Mouse (Mus musculus) heart, postnatal 0 days (tissue): ENCODE results near the gene Snrpn.

Source experiments
- CTCF ChIP-seq: IDR thresholded peaks from 2 replicates; pipeline ENCODE4 v1.5.1; 2016; ENCODE audit warnings: antibody characterized with exemption, control low read depth, low read depth
- EP300 ChIP-seq: IDR thresholded peaks from 2 replicates; pipeline ENCODE4 v1.6.1; 2016; ENCODE audit warnings: antibody characterized with exemption, low read depth

DNA sequence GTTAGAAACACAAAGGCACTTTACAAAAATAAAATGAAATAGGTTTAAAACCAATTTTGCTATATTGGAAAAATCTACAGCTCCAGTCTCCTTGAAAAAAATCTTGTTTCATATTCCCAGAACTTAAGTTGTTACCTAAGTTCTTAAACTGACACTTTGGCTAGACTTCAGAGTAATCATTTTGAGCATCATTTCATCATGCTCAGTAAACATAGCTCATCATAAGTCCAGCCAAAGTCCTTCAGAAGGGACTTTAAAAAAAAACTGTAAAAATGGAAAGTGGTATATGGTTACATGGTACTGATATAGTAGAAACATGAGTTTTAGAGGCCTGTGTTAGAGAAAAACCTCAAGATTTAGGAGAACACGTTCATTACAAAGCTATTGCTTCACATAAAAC is 161.4 kb downstream of the Snrpn start:
- no peak for TF ChIP-seq EP300
- no peak for TF ChIP-seq CTCF
